ENCODE assay signal across 22 mouse cellular contexts in the genomic region with DNA sequence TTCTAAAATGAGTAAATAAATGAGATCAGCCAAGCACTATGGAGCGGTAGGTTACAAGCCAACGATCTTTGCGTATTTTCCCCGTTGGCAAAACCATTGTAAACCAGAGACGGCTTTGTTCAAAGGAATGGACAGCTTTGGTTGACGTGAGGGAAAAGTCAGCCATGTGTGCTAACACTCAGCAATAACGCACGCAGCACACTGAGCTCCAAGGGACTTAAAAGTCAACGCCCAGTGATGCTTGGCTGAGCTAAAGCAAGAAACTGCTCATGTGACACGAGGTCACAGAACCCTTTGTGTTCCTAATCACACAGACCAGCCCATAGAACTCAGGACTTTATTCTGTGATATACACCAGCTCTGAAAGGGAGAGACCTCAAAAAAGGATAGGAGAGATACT.
A peak's percentile ranks its signal among the peaks of the same experiment; 100 is the strongest.
DNase-seq lines count a peak whose midpoint lies in the region; ATAC-seq and TF ChIP-seq lines count a peak whose summit lies in the region.
"Had no signal": no experiment of that assay in that cellular context is flagged by ENCODE, and none has a peak within 500 bp of the region (broad histone marks: within the 10 kb centered on the region; RNA-seq: fewer than 3 reads in every experiment).

No protein-coding gene starts in this region.

- H3K27me3 ChIP-seq in hindbrain, embryonic 11.5 days (ENCODE audit: control insufficient read depth, insufficient read depth, low read length): no peaks in the 10 kb centered on the region
- H3K27me3 ChIP-seq in hindbrain, embryonic 14.5 days (ENCODE audit: control insufficient read depth, insufficient read depth, low read length): no peaks in the 10 kb centered on the region
- no peaks in the 10 kb centered on the region for H3K27me3 ChIP-seq in lung, embryonic 14.5 days (ENCODE audit: insufficient read depth, low read length)
- H3K27me3 ChIP-seq: heart, embryonic 13.5 days; limb, embryonic 13.5 days; liver, embryonic 15.5 days; midbrain, embryonic 12.5 days; neural tube, embryonic 15.5 days had no signal

- no peak overlapping the region for H3K4me2 ChIP-seq in hindbrain, embryonic 11.5 days (replicated peaks; ENCODE audit: low read depth, low read length)
- H3K4me2 ChIP-seq in hindbrain, embryonic 14.5 days (replicated peaks): no peak overlapping the region
- H3K4me2 ChIP-seq in lung, embryonic 14.5 days: no peak overlapping the region
- H3K4me2 ChIP-seq: embryonic facial prominence, embryonic 15.5 days; heart, embryonic 13.5 days; limb, embryonic 13.5 days; liver, embryonic 15.5 days; midbrain, embryonic 12.5 days; neural tube, embryonic 15.5 days had no signal

- peak; percentile 65; the same call in 1 of the 2 replicates for ATAC-seq in hindbrain, embryonic 11.5 days (ENCODE audit: low FRiP score)
- no peak for ATAC-seq in hindbrain, embryonic 14.5 days (ENCODE audit: low FRiP score)
- 0 out of 2 replicates have a peak, but pooled peaks have one; percentile 19 for ATAC-seq in lung, embryonic 14.5 days (ENCODE audit: insufficient read depth)
- ATAC-seq: hindbrain, postnatal 0 days had no signal

- H3K4me1 ChIP-seq in hindbrain, embryonic 11.5 days (replicated peaks; ENCODE audit: control insufficient read depth, insufficient read depth, low read length): no peaks in the 10 kb centered on the region
- no peaks in the 10 kb centered on the region for H3K4me1 ChIP-seq in hindbrain, embryonic 14.5 days (replicated peaks; ENCODE audit: control insufficient read depth, insufficient read depth, low read length)
- H3K4me1 ChIP-seq in lung, embryonic 14.5 days (ENCODE audit: insufficient read depth): peaks cover 6% of the 10 kb centered on the region; the same call in 1 of the 2 replicates
- H3K4me1 ChIP-seq in lung, adult 2 months (ENCODE audit: control insufficient read depth, insufficient read depth, low read length): no peaks in the 10 kb centered on the region
- H3K4me1 ChIP-seq: embryonic facial prominence, embryonic 15.5 days; liver, embryonic 15.5 days; midbrain, embryonic 12.5 days; neural tube, embryonic 15.5 days had no signal

- no peak for TF ChIP-seq CTCF in lung, embryonic 14.5 days (IDR thresholded peaks at IDR 0.05; ENCODE audit: low read depth)
- TF ChIP-seq CTCF in lung, adult 2 months (IDR thresholded peaks at IDR 0.05; ENCODE audit: insufficient read depth, low read length): no peak

- WGBS in hindbrain, embryonic 11.5 days: 31% methylated on average over 10 of the region's 10 CpGs
- WGBS in hindbrain, embryonic 14.5 days: 19% methylated on average over 10 of the region's 10 CpGs
- WGBS in lung, embryonic 14.5 days: 62% methylated on average over 10 of the region's 10 CpGs
- WGBS in lung, adult 2 months: 81% methylated on average over 10 of the region's 10 CpGs

- H3K27ac ChIP-seq in hindbrain, embryonic 11.5 days (ENCODE audit: low read depth, low read length): no peak overlapping the region
- H3K27ac ChIP-seq in hindbrain, embryonic 14.5 days: no peak overlapping the region
- no peak overlapping the region for H3K27ac ChIP-seq in lung, embryonic 14.5 days (ENCODE audit: low read depth)
- H3K27ac ChIP-seq: embryonic facial prominence, embryonic 15.5 days; gastrocnemius, adult 2 months; heart, embryonic 13.5 days; hindbrain, postnatal 0 days; layer of hippocampus, adult 2 months; limb, embryonic 13.5 days; liver, embryonic 15.5 days; midbrain, embryonic 12.5 days; neural tube, embryonic 15.5 days had no signal

- TF ChIP-seq POLR2A in lung, adult 2 months (IDR thresholded peaks at IDR 0.05; ENCODE audit: borderline replicate concordance, extremely low read depth, low read depth, low read length): no peak

- DNase-seq in hindbrain, embryonic 11.5 days (ENCODE audit: low spot score): peak; percentile 43
- DNase-seq in hindbrain, embryonic 14.5 days (ENCODE audit: low spot score): no peak
- peak; percentile 9 for DNase-seq in lung, embryonic 14.5 days
- no peak for DNase-seq in lung, adult 2 months
- DNase-seq in Muller cell, postnatal 12 days (ENCODE audit: inconsistent ontology term): peak; percentile 25
- peak; percentile 48 for DNase-seq in mesoderm, embryonic 11.5 days (ENCODE audit: low read depth, low spot score)
- no peak for DNase-seq in thymus, postnatal 0 days (ENCODE audit: low spot score)
- no peak for DNase-seq in frontal cortex, adult 2 months (ENCODE audit: extremely low spot score in 1 of 2, low spot score in 1 of 2)
- DNase-seq: adrenal gland, adult 2 months; cerebellum, adult 9-11 months; gastrocnemius, adult 2 months; kidney, adult 11 months; layer of hippocampus, postnatal 36 days; lung, postnatal 4 days had no signal

- no peak overlapping the region for H3K4me3 ChIP-seq in hindbrain, embryonic 11.5 days (ENCODE audit: low read depth, low read length)
- H3K4me3 ChIP-seq in hindbrain, embryonic 14.5 days (replicated peaks; ENCODE audit: low read length): no peak overlapping the region
- no peak overlapping the region for H3K4me3 ChIP-seq in lung, embryonic 14.5 days (ENCODE audit: low read depth, low read length)
- H3K4me3 ChIP-seq in lung, adult 2 months (replicated peaks; ENCODE audit: extremely low read depth, low read depth, low read length): no peak overlapping the region
- H3K4me3 ChIP-seq: embryonic facial prominence, embryonic 15.5 days; gastrocnemius, adult 2 months; heart, embryonic 13.5 days; layer of hippocampus, adult 2 months; limb, embryonic 13.5 days; liver, embryonic 15.5 days; midbrain, embryonic 12.5 days; neural tube, embryonic 15.5 days had no signal

- no peaks in the 10 kb centered on the region for H3K36me3 ChIP-seq in hindbrain, embryonic 11.5 days (ENCODE audit: control insufficient read depth, insufficient read depth, low read length)
- H3K36me3 ChIP-seq in hindbrain, embryonic 14.5 days (replicated peaks; ENCODE audit: control insufficient read depth, insufficient read depth): no peaks in the 10 kb centered on the region
- no peaks in the 10 kb centered on the region for H3K36me3 ChIP-seq in lung, embryonic 14.5 days (ENCODE audit: insufficient read depth)
- H3K36me3 ChIP-seq: embryonic facial prominence, embryonic 15.5 days; midbrain, embryonic 12.5 days; neural tube, embryonic 15.5 days had no signal

- H3K9ac ChIP-seq in hindbrain, embryonic 11.5 days (ENCODE audit: low read depth, low read length): no peak overlapping the region
- no peak overlapping the region for H3K9ac ChIP-seq in hindbrain, embryonic 14.5 days
- no peak overlapping the region for H3K9ac ChIP-seq in lung, embryonic 14.5 days
- H3K9ac ChIP-seq: embryonic facial prominence, embryonic 15.5 days; heart, embryonic 13.5 days; limb, embryonic 13.5 days; liver, embryonic 15.5 days; midbrain, embryonic 12.5 days; neural tube, embryonic 15.5 days had no signal

- H3K9me3 ChIP-seq in hindbrain, embryonic 11.5 days (ENCODE audit: control insufficient read depth, low read length): no peaks in the 10 kb centered on the region
- no peaks in the 10 kb centered on the region for H3K9me3 ChIP-seq in hindbrain, embryonic 14.5 days (ENCODE audit: control insufficient read depth, low read length)
- no peaks in the 10 kb centered on the region for H3K9me3 ChIP-seq in lung, embryonic 14.5 days (ENCODE audit: low read depth, low read length)
- H3K9me3 ChIP-seq: embryonic facial prominence, embryonic 15.5 days; heart, embryonic 13.5 days; limb, embryonic 13.5 days; liver, embryonic 15.5 days; midbrain, embryonic 12.5 days; neural tube, embryonic 15.5 days had no signal

Comparison
In these comparisons a context has a peak if more than half of its experiments do, and no peak if none do; other contexts are left out.
1. DNase-seq: peak in hindbrain, embryonic 11.5 days (single experiment), lung, embryonic 14.5 days (single experiment), Muller cell, postnatal 12 days (single experiment) and mesoderm, embryonic 11.5 days (single experiment); none in hindbrain, embryonic 14.5 days (single experiment), lung, adult 2 months (single experiment), thymus, postnatal 0 days (single experiment) and frontal cortex, adult 2 months (0 of 2).